Mouse (Mus musculus): ENCODE measurements around the gene Ndufaf3.

DNA sequence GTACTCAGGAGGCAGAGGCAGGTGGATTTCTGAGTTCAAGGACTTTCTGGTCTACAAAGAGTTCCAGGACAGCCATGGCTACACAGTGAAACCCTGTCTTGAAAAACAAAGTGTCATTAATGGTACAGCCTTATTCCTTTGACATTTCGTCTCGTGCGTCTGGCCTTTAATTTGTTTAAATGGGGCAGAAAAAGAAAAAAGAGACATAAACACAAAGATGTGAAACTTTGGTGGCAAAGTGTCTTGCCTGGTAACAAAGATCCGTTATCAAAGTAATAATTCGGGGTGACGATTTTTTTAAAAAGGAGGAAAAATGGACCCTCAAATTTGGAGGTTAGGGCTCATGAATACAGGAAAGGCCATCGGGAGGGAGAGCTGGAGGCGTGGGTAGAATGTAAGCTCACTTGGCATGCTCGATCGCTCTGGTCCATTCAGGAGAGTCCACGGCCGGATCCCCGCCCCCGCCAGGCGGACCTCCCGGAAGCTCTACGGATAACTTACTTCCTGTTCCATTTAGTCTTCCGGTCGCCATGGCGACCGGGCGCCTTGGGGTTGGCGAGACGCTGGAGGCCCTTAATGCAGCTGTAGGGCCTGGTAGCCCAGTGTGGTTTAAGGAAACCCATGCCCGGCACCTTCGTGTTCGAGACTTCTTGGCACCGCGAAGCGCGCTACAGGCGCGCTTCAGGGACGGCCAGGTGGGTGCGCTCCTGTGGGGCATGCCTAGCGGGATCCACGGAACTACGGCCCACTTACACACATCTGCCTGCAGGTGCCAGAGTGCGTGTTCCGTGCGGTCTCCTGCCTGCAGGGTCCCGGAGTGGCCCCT is 2.4 kb upstream of the Ndufaf3 start, which contains the start of gene Dalrd3:
- TF ChIP-seq CTCF (IDR thresholded peaks at IDR 0.05): no peak
- peak; percentile 17; the same call in 1 of the 2 replicates for TF ChIP-seq EP300 (IDR thresholded peaks at IDR 0.05)

All from lung, postnatal 0 days (tissue).